Mouse (Mus musculus): ENCODE results near the gene Acot13.

Gene Acot13

DNA sequence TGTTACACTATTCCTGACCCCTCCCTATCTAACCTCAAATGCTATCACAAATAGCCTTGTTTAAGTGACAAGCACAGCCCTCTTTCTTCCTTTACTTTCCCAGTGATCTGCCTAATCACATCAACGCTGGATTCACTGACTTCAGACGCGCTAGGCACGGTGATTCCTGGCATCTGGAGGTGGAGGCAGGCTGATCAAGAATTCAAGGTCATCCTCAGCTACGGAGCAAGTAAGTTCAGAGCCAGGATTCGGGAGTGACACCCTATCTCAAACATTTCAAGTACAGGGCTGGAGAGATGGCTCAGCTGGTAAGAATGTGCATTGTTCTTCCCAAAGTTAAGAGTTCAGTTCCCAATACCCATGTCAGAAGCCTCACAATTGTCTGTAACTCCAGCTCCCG lies 5.2 kb downstream of the Acot13 start:
- no peak for DNase-seq

DNA sequence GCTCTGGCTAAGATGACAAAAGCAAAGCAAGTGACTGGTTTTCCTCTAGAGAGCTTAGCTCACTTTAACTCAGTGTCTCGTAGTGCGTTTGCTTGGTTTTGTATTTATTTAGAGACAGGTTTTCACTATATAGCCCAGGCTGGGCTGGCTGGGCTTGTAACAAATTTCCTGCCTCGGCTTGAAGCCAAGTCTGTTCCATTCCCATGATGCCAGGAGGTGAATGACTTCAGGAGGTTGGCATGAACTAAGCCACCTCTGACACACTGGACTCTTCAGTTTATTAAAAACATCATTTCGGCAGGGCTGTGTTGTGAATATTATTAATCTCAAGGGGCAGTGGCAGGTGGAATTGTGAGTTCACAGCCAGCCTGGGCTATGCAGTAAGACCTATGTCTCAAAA lies 5.8 kb downstream of the Acot13 start:
- DNase-seq: peak; percentile 42 to 49

- DNase-seq: no peak
These were observed 6.7 kb downstream of the Acot13 start for GRCm38 (mm10) chr13:24824647-24825046.

GRCm38 (mm10) chr13:24822663-24823343 lies 8.5 kb downstream of the Acot13 start:
- DNase-seq: no peak

DNA sequence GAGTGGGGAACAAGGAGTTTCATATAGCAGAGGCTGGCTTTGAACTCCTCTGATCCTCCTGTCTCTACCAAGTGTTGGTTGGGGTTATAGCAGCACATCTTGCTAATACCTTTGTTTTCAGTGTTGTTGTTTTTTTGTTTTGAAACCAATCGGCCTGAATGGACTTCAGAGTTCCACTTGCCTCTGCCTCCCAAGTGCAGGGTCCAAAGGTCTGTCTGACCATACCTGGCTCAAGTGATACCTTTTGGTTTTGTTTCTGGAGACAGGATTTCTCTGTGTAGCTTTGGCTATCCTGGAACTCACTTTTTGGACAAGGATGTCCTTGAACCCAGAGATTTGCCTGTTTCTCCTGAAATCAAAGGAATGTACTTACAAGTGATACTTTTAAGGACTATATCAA lies 11.4 kb downstream of the Acot13 start:
- DNase-seq: no peak

DNA sequence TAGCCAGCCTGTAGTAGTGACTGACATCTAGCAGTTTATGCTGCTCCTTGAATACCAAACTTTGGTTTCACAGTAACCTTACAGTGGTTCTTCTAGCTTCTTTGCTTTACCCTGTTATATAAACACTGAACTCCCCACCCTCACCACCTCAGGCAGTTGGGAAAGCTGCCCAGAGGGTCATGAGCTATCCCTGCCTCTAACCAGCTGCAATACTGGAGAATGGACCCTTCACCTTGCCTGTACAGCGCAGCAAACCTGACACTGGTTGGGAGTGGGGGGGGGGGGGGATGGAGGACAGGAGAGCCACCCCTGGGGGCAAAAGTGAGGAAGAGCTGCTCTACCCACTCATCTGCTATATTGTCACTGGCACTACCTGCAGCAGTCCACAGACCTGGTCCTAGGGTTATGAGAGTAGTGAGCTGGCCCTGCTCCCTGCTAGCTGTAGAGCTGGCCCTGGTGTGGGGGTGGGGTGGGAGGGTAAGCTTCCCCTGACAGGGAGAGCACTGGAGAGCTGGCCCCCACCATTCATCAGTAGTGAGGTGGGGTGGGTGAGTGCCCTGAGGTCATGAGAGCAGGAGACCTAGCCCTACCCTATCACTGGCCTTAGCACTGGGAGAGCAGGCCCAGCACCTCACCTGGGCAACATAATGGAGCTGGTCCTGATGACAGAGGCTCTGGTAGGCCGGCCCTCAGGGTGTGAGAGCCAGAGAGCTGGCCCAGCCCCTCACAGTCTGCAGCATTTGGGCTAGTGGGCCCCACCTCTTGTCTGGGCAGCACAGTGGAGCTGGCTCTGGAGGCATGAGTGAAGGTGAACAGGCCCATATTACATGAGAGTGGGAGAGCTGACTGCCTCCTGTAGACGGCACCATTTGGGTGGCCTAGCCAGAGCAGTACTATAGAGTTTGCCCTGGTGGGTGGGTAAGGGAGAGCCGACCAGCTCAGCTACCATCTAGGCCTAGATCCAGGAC lies 14.9 kb downstream of the Acot13 start:
- no peak for DNase-seq

DNA sequence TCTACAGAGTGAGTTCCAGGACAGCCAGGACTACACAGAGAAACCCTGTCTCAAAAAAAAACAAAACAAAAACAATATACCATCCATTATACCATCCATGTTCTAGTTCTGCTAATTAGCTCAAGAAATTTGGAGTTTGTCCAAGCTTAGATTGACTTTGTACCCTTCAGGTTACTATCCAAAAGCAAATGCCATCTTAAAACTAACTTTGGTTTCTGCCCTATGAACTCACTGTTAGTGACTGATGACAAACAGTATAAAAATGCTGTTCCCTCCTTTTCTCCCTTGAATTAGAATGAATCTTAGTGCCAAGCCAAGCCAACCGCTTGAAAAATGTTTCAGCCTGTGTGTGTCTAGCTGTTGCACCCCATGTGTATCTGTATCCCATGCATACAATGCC lies 16.7 kb downstream of the Acot13 start:
- no peak for DNase-seq

GRCm38 (mm10) chr13:24812521-24812920 lies 18.8 kb downstream of the Acot13 start:
- peak; percentile 33 to 43 for DNase-seq

DNA sequence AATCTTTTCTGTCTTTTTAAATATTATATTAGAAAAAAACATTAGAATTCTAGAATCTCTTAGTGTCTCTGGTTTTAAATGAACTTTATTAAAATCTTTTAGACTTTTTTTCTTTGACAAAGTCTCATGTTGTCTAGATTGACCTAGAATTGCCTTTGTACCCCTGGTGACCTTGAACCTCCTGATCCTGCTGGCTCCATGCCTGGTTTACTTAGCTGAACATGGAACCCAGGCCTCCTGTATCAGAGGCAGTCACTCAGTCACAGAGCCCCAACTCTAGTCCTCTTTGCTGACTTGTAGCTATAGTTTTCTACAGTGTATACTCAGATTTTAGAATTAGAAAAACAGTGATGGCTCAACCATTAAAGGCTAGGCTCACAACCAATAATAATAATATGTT lies 25.3 kb downstream of the Acot13 start:
- DNase-seq: no peak

DNA sequence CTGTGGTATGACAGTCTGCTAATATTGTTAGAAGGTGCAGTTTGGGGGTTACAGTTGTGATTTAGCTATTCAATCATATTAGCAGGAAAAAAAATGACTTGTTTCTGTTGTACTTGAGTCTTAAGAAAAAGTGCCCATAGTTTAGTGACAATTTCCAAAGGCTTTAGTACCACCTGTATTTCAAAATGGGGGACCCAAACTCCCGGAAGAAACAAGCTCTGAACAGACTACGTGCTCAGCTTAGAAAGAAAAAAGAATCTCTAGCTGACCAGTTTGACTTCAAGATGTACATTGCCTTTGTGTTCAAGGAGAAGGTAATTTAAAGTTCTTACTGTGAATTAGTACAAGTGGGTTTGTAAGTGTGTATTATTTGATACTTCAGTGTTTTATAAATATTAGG lies 28.1 kb downstream of the Acot13 start:
- DNase-seq: no peak

DNA sequence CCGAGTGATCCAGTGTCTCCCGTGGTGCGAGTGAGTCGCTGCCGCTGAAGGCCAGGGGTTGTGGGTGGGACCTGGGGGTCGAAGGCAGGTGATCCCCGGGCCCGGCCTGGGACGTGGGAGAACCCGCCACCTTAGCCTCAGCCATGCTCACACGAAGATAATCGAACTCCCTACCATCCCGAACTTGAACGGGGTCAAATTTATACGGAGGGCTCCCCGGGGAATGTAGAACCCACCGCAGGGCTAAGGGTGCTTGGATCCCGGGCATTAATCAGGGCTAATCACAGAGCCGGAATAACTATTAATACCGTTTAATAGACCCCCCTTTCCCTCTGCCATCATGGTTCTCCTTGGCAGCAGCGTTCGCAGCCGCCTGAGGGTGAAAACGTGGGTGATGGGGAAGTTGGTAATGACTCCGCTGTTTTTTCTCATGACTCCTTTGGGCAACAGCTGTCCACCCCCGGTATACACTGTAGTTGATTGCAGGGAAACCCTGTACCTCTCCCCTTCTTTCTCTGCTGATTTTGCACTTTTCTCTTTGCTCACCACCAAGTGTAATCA lies 29.1 kb downstream of the Acot13 start:
- peak; percentile 18 to 42 for DNase-seq

DNA sequence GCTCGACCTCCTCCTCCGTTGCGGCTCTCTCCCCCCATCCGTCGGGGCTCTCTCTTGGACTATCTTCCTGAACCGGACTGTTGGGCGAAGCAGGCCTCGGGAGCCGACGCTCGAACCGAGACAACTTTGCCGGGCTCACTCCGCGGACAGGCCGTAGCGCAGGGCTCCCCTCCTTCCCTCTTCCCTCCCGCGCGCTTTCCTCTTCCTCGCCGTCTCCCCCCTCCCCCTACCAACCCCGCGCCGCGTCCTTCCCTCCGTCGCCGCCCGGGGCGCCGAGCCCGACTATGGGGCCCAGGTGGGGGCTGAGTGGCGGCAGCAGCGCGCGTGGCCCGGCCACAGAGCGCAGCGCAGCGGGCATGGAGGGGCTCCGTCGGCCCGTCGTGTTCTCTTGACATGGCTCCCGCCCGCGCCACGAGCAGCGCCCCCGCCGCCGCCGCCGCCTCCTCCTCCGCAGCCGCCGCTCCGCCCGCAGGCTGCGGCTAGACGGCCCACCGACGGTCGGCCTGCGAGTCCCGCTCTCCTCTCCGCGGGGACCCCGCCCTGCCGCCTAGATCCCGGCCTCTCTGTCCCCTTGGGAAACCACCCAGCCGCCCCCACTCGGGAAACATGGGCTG lies 29.9 kb downstream of the Acot13 start, which contains the start of gene BC005537:
TSS of gene BC005537 (plus strand) at position 350 of the 614 bp plus-strand sequence.
- peak in 1 of 2 experiments; percentile 68 for DNase-seq

GRCm38 (mm10) chr13:24800674-24801307 lies 30.5 kb downstream of the Acot13 start:
- peak; percentile 95 to 99 for DNase-seq

DNA sequence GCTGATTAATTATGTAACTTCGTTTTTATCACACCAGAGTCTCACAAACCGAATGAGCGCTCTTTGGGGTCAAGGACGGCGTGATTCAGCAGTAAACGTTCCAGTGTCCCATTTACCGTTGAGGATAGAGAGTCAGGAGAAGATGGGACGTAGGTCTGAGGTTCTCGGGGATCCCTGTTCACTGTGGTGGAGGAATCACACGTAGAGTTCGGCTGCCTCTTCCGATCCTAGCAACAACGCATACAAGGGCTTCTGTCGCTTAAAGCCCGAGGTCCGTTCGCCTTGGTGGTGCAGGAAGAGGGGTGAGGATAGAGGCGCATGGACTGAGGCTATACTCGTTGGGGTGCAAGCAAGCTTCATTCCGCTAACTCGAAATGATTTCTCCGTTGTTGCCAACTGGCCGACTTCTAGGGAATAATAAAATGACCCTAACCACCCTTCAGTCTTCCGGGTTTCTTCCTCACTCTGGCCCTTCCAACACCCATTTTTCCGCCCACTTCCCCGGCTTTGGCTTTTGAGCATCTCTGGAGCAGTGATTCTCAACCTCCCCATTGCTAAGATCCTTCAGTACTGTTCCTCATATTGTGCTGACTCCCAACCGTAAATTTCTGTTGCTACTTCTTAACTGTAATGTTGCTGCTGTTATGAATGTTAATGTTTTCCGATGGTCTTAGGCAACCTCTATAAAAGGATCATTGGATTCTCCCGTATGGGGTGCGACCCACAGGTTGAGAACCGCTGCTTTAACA lies 31.2 kb downstream of the Acot13 start:
- DNase-seq: peak; percentile 47 to 69

GRCm38 (mm10) chr13:24799378-24799777 lies 32.0 kb downstream of the Acot13 start:
- no peak for DNase-seq

DNA sequence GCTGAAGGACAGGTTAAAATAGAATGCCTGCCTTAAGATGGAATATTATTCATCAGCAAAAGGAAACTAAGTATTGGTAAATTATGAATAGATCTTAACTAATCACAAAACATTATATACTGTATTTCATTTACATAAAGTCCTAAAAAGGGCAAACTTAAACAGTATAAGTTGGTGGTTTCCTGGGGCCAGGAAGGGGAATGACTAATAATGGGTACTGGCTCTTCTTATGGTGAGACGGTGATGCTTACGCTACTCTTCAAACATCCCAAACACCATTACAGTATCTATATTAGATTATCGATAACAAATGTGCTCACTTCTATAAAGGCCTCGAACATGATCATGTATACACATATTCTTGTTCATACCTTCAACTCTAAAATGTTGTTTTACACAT lies 32.7 kb downstream of the Acot13 start:
- DNase-seq: no peak

DNA sequence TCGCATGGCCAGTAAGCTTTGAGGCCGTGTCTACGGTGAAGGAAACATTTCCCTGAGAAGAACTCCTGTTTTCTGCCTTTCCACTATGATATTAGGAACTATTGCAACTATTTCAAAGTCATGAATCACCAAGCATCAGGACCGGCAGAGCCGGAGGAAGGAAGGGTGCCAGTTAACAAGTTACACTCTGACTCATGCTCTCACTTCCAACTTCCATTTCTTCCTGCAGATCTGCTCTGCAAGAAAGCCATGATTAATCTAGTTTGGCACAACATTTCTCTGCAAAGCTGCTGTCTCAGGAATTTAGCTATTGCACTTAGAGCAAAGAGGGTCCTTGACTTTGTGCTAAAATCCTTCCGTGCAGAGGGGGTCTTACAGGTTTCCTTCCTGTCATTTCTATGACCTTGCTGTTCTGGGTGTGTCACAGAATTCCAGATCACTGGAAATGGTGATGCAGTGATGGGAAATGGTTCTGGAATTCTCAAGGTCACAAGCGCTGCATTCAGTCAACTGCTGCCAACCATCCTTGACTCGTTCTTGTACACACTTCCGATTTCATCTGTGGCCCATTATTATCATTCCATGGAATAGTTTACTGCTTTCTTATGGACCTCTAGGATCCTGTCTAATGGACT lies 38.8 kb downstream of the Acot13 start:
- no peak for DNase-seq

DNA sequence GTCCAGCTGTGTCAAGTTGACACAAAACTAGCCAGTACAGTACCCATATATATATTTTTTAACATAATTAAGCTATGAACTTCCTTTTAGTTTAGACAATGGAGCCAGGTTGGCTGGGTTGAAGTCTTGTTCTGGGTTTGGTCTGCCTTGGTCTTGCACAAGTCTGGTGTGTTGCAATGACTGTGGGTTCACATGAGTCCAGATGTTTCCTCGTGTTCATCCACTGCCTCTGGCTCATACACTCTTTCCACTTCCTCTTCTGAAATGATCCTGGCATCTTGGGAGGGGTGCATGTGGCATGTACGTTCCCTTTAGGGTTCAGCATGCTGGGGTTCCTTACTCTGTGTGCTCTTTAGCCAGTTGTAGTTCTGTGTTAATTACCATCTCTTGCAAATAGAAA lies 40.0 kb downstream of the Acot13 start:
- DNase-seq: no peak

DNA sequence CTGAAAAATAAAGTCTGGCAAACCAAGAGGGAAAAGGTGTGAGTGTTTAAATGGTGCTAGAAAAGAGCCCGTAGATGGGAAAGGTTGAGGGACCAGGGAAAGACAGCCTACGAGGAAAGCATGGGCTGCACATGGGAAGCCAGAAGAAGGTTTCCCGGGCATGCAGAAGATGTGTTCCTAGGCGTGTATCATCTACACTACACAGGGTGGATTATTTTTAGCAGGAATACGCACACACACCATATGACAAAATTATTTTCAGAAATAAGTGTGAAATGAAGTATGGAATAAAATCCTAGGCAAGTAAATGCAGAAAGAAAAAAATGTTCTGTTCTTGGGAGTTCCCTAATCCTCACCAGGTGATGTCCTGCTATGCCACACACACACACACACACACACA lies 43.9 kb downstream of the Acot13 start:
- DNase-seq: no peak

GRCm38 (mm10) chr13:24786014-24786490 lies 45.3 kb downstream of the Acot13 start:
- DNase-seq: peak; percentile 65 to 76

GRCm38 (mm10) chr13:24781916-24782315 lies 49.4 kb downstream of the Acot13 start:
- DNase-seq: no peak
